Comparison of ENCODE assay signal across 33 mouse cellular contexts in the genomic region with DNA sequence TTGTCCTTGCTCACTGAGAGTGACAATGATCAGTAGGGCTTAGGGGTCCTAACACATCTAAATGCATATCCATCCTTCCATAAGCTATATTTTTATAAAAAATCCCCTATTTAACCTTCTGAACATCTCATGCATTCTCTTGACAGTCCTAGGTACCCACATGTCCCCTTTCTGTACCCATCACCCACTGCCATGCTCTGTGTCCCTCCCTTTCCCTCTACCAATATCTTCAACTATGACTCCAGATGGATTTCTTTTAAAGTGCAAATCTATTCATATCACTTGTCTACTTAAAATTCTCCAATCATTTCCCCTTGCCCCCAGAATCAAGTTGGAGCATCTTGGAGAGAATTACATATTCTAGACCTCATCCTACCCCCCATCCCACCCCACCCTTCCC.
"Had no signal": no experiment of that assay in that cellular context is flagged by ENCODE, and none has a peak within 500 bp of the region (broad histone marks: within the 10 kb centered on the region; RNA-seq: fewer than 3 reads in every experiment).

No protein-coding gene starts in this region.

- H3K27me3 ChIP-seq: limb, embryonic 12.5 days; limb, embryonic 13.5 days; limb, embryonic 15.5 days; liver, embryonic 12.5 days; liver, embryonic 13.5 days; liver, embryonic 15.5 days; lung, embryonic 15.5 days; megakaryocyte, embryonic 14.5 days; midbrain, embryonic 12.5 days; midbrain, embryonic 13.5 days; midbrain, embryonic 15.5 days; neural tube, embryonic 12.5 days; neural tube, embryonic 13.5 days had no signal

- H3K4me2 ChIP-seq: limb, embryonic 12.5 days; limb, embryonic 13.5 days; limb, embryonic 15.5 days; liver, embryonic 11.5 days; liver, embryonic 12.5 days; liver, embryonic 13.5 days; liver, embryonic 15.5 days; lung, embryonic 14.5 days; lung, embryonic 15.5 days; midbrain, embryonic 11.5 days; midbrain, embryonic 12.5 days; midbrain, embryonic 13.5 days; midbrain, embryonic 15.5 days; neural tube, embryonic 12.5 days; neural tube, embryonic 13.5 days had no signal

- ATAC-seq: liver, embryonic 12.5 days; liver, postnatal 0 days; lung, postnatal 0 days; midbrain, embryonic 13.5 days; midbrain, embryonic 15.5 days; midbrain, embryonic 16.5 days had no signal

- H3K9me3 ChIP-seq: limb, embryonic 10.5 days; limb, embryonic 12.5 days; limb, embryonic 13.5 days; limb, embryonic 15.5 days; liver, embryonic 12.5 days; liver, embryonic 13.5 days; liver, embryonic 15.5 days; lung, embryonic 15.5 days; megakaryocyte, embryonic 14.5 days; midbrain, embryonic 10.5 days; midbrain, embryonic 12.5 days; midbrain, embryonic 13.5 days; midbrain, embryonic 15.5 days; neural tube, embryonic 12.5 days; neural tube, embryonic 13.5 days had no signal

- H3K36me3 ChIP-seq: limb, embryonic 10.5 days; limb, embryonic 12.5 days; limb, embryonic 13.5 days; limb, embryonic 15.5 days; liver, embryonic 12.5 days; liver, embryonic 13.5 days; liver, embryonic 15.5 days; lung, embryonic 15.5 days; midbrain, embryonic 10.5 days; midbrain, embryonic 12.5 days; midbrain, embryonic 13.5 days; midbrain, embryonic 15.5 days; neural tube, embryonic 12.5 days; neural tube, embryonic 13.5 days had no signal

- H3K9ac ChIP-seq: limb, embryonic 12.5 days; limb, embryonic 13.5 days; limb, embryonic 15.5 days; liver, embryonic 12.5 days; liver, embryonic 13.5 days; liver, embryonic 14.5 days; liver, embryonic 15.5 days; liver, postnatal 0 days; lung, embryonic 14.5 days; lung, embryonic 15.5 days; midbrain, embryonic 12.5 days; midbrain, embryonic 13.5 days; midbrain, embryonic 15.5 days; neural tube, embryonic 12.5 days; neural tube, embryonic 13.5 days had no signal

- H3K27ac ChIP-seq: limb, embryonic 10.5 days; limb, embryonic 12.5 days; limb, embryonic 13.5 days; limb, embryonic 15.5 days; liver, embryonic 12.5 days; liver, embryonic 13.5 days; liver, embryonic 14.5 days; liver, embryonic 15.5 days; lung, embryonic 15.5 days; macrophage; midbrain, embryonic 10.5 days; midbrain, embryonic 12.5 days; midbrain, embryonic 13.5 days; midbrain, embryonic 15.5 days; neural tube, embryonic 12.5 days; neural tube, embryonic 13.5 days had no signal

- H3K4me3 ChIP-seq: limb, embryonic 10.5 days; limb, embryonic 12.5 days; limb, embryonic 13.5 days; limb, embryonic 15.5 days; liver, embryonic 12.5 days; liver, embryonic 13.5 days; liver, embryonic 15.5 days; lung, embryonic 15.5 days; megakaryocyte, embryonic 14.5 days; midbrain, embryonic 10.5 days; midbrain, embryonic 12.5 days; midbrain, embryonic 13.5 days; midbrain, embryonic 15.5 days; myocyte; neural tube, embryonic 12.5 days; neural tube, embryonic 13.5 days had no signal

- DNase-seq: left cerebral cortex, postnatal 4 days; liver; liver, embryonic 13.5 days; liver, postnatal 0 days; lung, adult 18-20 months; lung, adult 2 months; lung, embryonic 14.5 days; lung, postnatal 10 days; lung, postnatal 14 days; lung, postnatal 36 days; lung, postnatal 4 days; midbrain, embryonic 14.5 days had no signal

- H3K4me1 ChIP-seq: limb, embryonic 12.5 days; liver, embryonic 12.5 days; liver, embryonic 13.5 days; liver, embryonic 15.5 days; lung, embryonic 15.5 days; megakaryocyte, embryonic 14.5 days; midbrain, embryonic 10.5 days; midbrain, embryonic 12.5 days; midbrain, embryonic 13.5 days; midbrain, embryonic 15.5 days; neural tube, embryonic 12.5 days; neural tube, embryonic 13.5 days had no signal
